Mouse (Mus musculus) right cerebral cortex, postnatal 10 days (tissue): Measurements from ENCODE around the gene Zfp993.
"Not testable (repeated sequence)": the region's sequence is repeated elsewhere in the genome, so short reads cannot be mapped to it uniquely, and the experiment has no call there.

Source experiments
- DNase-seq, 2 experiments: peaks; one replicate each; pipeline ENCODE4 v3.0.0; 2021; ENCODE audit warnings: low spot score in 2 of 2

Gene Zfp993

DNA sequence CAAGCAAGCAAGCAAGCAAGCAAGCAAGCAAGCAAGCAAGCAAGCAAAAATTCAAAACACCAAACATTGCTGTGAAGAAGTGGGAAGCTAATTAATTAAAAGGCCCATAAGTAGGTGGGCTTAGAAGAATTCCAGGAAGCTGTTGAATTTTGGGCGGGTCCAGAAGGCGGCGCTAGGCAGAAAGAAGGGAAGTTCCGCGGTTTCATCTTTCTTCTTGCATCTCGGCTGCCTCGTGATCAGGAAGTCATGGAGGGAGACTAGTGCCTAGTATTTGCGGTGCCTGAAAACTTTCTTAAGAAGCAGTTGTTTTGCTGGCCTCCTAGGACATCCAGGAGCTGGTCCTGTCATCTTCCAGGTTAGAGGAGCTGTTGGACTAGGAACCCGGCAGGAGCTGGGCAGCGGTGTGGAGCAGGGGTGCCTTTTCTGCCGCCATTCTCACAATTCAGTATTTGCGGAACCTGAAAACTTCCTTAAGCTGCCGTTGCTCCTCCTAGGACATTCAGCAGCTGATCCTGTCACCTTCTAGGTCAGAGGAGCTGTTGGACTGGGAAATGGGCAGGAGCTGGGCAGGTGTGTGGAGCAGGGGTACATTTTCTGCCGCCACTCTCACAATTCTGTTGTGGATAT, at the start of gene Zfp993:
Zfp993 (plus strand) TSS at position 188 of the 627 bp plus-strand sequence.
- DNase-seq = not testable (repeated sequence)

GRCm38 (mm10) chr4:146579905-146580873, 30.6 kb upstream of the Zfp993 start:
- not testable (repeated sequence) for DNase-seq

DNA sequence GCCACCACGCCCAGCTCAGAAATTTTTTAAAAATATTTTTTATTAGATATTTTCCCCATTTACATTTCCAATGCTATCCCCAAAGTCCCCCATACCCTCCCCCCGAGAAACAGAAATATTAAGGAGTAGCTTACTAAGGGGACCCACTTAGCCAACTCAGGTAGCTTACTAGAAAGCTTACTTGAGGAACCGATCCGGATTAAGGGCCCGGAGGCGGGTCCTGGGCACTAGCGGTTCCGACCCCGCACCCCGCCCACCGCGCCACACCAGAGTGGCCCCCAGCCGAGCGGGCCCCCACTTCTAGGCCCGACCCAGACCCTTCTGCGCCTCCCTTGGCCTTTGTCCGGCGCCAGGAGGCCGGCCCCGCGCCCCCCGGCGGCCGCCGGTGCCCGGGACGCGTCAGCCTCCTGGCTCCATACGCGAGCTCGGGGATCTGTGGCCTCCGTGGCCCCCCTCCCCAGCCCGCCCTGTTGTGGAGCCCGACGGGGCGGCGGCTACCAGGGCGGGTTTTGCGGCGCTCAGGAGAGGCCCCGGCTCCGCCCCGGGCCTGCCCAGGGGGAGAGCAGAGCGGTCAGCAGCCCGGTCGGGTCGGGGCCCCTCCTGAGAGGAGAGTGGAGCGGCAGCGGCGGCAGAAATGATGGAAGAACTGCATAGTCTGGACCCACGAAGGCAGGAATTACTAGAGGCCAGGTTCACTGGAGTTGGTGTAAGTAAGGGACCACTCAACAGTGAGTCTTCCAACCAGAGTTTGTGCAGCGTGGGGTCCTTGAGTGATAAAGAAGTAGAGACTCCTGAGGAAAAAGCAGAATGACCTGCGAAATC, 7.0 kb upstream of the Zfp993 start:
- not testable (repeated sequence) for DNase-seq

- DNase-seq = not testable (repeated sequence)
These were observed 33.6 kb downstream of the Zfp993 start for GRCm38 (mm10) chr4:146644367-146644766.

DNA sequence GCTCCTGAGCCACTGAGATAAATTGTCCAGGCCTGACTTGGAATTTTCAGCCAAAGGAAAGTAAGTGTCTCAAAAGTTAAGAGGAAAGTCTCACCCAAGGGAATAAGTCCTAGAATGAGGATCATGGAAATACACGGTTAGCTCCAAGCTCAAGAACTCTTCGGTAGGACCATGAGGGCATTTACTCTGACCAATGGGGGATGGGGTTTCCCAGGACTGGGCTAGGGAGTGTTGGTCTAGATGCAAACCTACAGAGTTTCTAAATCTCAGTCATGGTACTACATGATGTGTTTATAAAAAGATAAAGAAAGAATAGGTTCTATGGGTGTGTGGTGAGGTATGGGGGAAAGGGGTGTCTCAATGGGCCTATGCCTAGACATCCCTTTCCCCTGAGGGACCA, 38.9 kb downstream of the Zfp993 start:
- DNase-seq = not testable (repeated sequence)

DNA sequence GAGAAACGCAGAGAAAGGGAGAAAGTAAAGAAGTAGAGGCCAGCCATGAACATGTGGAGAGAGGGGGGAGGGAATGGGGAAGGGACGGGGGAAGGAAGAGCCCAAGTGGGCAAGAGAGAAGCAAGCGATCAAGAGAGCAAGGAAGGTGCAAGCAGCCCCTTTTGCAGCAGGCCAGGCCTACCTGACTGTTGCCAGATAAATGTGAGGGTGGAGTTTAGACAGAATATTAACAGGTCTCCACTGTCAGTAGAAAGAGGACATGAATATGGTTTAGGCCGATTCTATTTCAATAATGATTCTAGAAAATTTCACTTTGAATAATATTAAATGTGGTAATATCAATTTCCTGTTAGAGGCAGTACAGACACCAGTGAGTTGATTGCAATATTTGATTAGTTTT, 39.4 kb downstream of the Zfp993 start:
- DNase-seq = not testable (repeated sequence)

DNA sequence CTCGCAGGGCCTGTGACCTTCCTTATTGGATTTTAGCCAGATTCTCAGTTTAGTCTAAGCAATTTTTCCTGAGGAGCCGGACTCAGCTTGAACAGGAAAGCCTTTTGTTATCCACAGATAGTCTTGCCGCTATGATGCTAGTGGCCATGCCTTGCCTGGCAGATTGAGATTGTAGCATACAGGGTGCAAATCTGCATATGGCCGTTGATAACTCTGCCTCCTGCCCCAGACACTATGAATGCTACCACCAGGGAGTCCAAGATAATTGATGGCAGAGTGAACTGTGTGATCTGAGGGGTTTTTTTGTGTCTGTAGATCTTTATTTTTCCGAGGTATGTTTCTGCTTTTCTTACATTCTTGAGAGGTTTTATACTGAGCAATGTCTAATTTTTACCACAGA, 39.9 kb downstream of the Zfp993 start:
- not testable (repeated sequence) for DNase-seq
